Mouse (Mus musculus) lung, adult 2 months (tissue): ENCODE measurements around the gene Fbxl7.

Source experiments
- CTCF ChIP-seq: fragments of 200-500 bp; IDR thresholded peaks from 2 replicates; pipeline ENCODE4 v1.5.1; 2011; ENCODE audit warnings: mild to moderate bottlenecking, low read length, control low read depth; ENCODE audit not compliant: insufficient read depth
- POLR2A ChIP-seq: fragments of 200-500 bp; IDR thresholded peaks from 2 replicates; pipeline ENCODE4 v1.6.1; 2011; ENCODE audit warnings: low read depth, mild to moderate bottlenecking, control low read depth, low read length, borderline replicate concordance; ENCODE audit errors: extremely low read depth

GRCm38 (mm10) chr15:26888170-26888569 lies 7.2 kb downstream of the Fbxl7 start:
- TF ChIP-seq CTCF (no peak), POLR2A (no peak)
